Mouse (Mus musculus) lung, embryonic 15.5 days (tissue): ENCODE data around the gene Pcnp. TPM values are rescaled to one million over a fixed set of nuclear protein-coding genes. Genes with fewer than 3 reads are reported as not detected.

Experiments used
- ATAC-seq: fragments of 200-750 bp; cut with Nextera tagmentation; 2 replicates; pipeline ENCODE4 v1.8.0; 2017; ENCODE audit warnings: moderate number of reproducible peaks, borderline replicate concordance; ENCODE audit not compliant: low FRiP score, low TSS enrichment; ENCODE audit errors: extremely low read depth
- H3K27ac ChIP-seq: fragments of 300-500 bp; sonication (generic); 2 replicates; pipeline ENCODE4 v1.5.1; 2015; ENCODE audit warnings: moderate library complexity, mild to moderate bottlenecking, inconsistent platforms
- H3K27me3 ChIP-seq: fragments of 300-500 bp; sonication (generic); 2 replicates; pipeline ENCODE4 v1.6.1; 2015; ENCODE audit warnings: inconsistent platforms
- H3K36me3 ChIP-seq: fragments of 300-500 bp; sonication (generic); 2 replicates; pipeline ENCODE4 v1.6.1; 2015; ENCODE audit warnings: inconsistent platforms
- H3K4me1 ChIP-seq: fragments of 300-500 bp; sonication (generic); 2 replicates; pipeline ENCODE4 v1.6.1; 2015; ENCODE audit warnings: inconsistent platforms
- H3K4me2 ChIP-seq: fragments of 300-500 bp; sonication (generic); 2 replicates; pipeline ENCODE4 v1.6.1; 2015; ENCODE audit warnings: inconsistent platforms, mild to moderate bottlenecking, moderate library complexity
- H3K4me3 ChIP-seq: fragments of 300-500 bp; sonication (generic); 2 replicates; pipeline ENCODE4 v1.5.1; 2015; ENCODE audit warnings: mild to moderate bottlenecking, inconsistent platforms
- H3K9ac ChIP-seq: fragments of 300-500 bp; sonication (generic); 2 replicates; pipeline ENCODE4 v1.6.1; 2015; ENCODE audit warnings: inconsistent platforms
- H3K9me3 ChIP-seq: fragments of 300-500 bp; sonication (generic); 2 replicates; pipeline ENCODE4 v1.6.1; 2016; ENCODE audit warnings: inconsistent platforms
- WGBS: fragments of 180-500 bp; shearing (Covaris S2); methylation state at CpG from one replicate; pipeline ENCODE4 v1.1.7; 2015; 5-methylcytosine and 5-hydroxymethylcytosine counted together
- polyA plus RNA-seq: library from polyadenylated mRNA; unstranded; fragments of >200 nt; fragmentation: Nextera tagmentation; extraction: Ambion mirVana; gene quantifications from 2 replicates; pipeline ENCODE4 v1.2.1, GENCODE M21; 2015

Gene Pcnp
- polyA plus RNA-seq, 1 experiment from 2014 or later: 240 TPM

- Histone ChIP-seq H3K4me3 (peak overlapping the region; percentile 80), H3K27ac (no peak overlapping the region), H3K36me3 (peaks cover 27% of the 10 kb centered on the region), H3K4me2 (peak overlapping the region; percentile 70), H3K27me3 (no peaks in the 10 kb centered on the region), H3K9ac (peak overlapping the region; percentile 91), H3K9me3 (no peaks in the 10 kb centered on the region), H3K4me1 (peaks cover 20% of the 10 kb centered on the region)
- 31% methylated on average over 12 of the region's 12 CpGs for WGBS
- ATAC-seq: no peak
These were observed 1.5 kb downstream of the Pcnp start for GRCm38 (mm10) chr16:56027854-56028629.

GRCm38 (mm10) chr16:56019660-56020059, 9.9 kb downstream of the Pcnp start:
- no peaks in the 10 kb centered on the region for H3K27me3 ChIP-seq
- H3K9ac ChIP-seq: no peak overlapping the region
- 95% methylated on average over 7 of the region's 7 CpGs for WGBS
- no peak overlapping the region for H3K4me2 ChIP-seq
- no peak for ATAC-seq
- no peak overlapping the region for H3K27ac ChIP-seq
- H3K4me1 ChIP-seq: no peaks in the 10 kb centered on the region
- H3K36me3 ChIP-seq: peaks cover 49% of the 10 kb centered on the region
- no peaks in the 10 kb centered on the region for H3K9me3 ChIP-seq
- H3K4me3 ChIP-seq: no peak overlapping the region

GRCm38 (mm10) chr16:56014076-56014475, 15.5 kb downstream of the Pcnp start:
- H3K4me2 ChIP-seq: no peak overlapping the region
- no peaks in the 10 kb centered on the region for H3K27me3 ChIP-seq
- H3K4me3 ChIP-seq: no peak overlapping the region
- H3K4me1 ChIP-seq: no peaks in the 10 kb centered on the region
- ATAC-seq: no peak
- peaks cover 36% of the 10 kb centered on the region for H3K36me3 ChIP-seq
- H3K9ac ChIP-seq: no peak overlapping the region
- WGBS: 67% methylated on average over 7 of the region's 7 CpGs
- no peak overlapping the region for H3K27ac ChIP-seq
- no peaks in the 10 kb centered on the region for H3K9me3 ChIP-seq

- ATAC-seq: peak; percentile 46; the same call in 1 of the 2 replicates
- Histone ChIP-seq H3K36me3 (peaks cover 28% of the 10 kb centered on the region), H3K9ac (no peak overlapping the region), H3K27ac (no peak overlapping the region), H3K4me2 (no peak overlapping the region), H3K9me3 (no peaks in the 10 kb centered on the region), H3K27me3 (no peaks in the 10 kb centered on the region), H3K4me1 (no peaks in the 10 kb centered on the region), H3K4me3 (no peak overlapping the region)
- WGBS: 85% methylated on average over 10 of the region's 10 CpGs
These were observed 16.5 kb downstream of the Pcnp start for GRCm38 (mm10) chr16:56012789-56013743.

DNA sequence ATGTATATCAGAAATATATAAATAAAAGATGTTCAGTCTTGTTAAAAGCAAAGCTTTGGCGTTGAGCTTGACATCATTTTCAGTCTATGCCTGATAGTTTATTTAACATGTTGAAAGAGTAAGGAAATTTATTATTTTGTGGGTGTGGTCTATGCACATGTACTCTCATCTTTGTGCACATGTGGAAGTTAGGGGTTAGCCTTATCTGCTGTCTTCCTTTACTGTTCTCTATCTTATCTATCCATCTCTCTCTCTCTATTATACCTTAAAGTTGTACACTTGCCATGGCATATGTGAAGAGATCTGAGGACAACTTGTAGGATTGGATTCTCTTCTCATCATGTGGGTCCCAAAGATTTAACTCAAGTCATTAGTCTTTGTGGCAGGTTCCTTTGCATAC, 20.7 kb downstream of the Pcnp start:
- Histone ChIP-seq H3K4me1 (no peaks in the 10 kb centered on the region), H3K9ac (no peak overlapping the region), H3K9me3 (no peaks in the 10 kb centered on the region), H3K4me3 (no peak overlapping the region), H3K4me2 (no peak overlapping the region), H3K27ac (no peak overlapping the region), H3K27me3 (no peaks in the 10 kb centered on the region), H3K36me3 (peaks cover 41% of the 10 kb centered on the region)
- ATAC-seq: no peak
- 77% methylated on average over 1 of the region's 1 CpGs for WGBS

- ATAC-seq: no peak
- 92% methylated on average over 11 of the region's 11 CpGs for WGBS
- H3K9ac ChIP-seq: no peak overlapping the region
- H3K4me3 ChIP-seq: no peak overlapping the region
- H3K27me3 ChIP-seq: no peaks in the 10 kb centered on the region
- peaks cover 49% of the 10 kb centered on the region for H3K36me3 ChIP-seq
- no peak overlapping the region for H3K4me2 ChIP-seq
- no peaks in the 10 kb centered on the region for H3K9me3 ChIP-seq
- no peak overlapping the region for H3K27ac ChIP-seq
- no peaks in the 10 kb centered on the region for H3K4me1 ChIP-seq
These were observed 22.7 kb downstream of the Pcnp start for GRCm38 (mm10) chr16:56006798-56007197.

- Histone ChIP-seq H3K4me1 (no peaks in the 10 kb centered on the region), H3K4me3 (no peak overlapping the region), H3K9ac (no peak overlapping the region), H3K27ac (no peak overlapping the region), H3K4me2 (no peak overlapping the region), H3K27me3 (no peaks in the 10 kb centered on the region), H3K9me3 (no peaks in the 10 kb centered on the region), H3K36me3 (peaks cover 39% of the 10 kb centered on the region; the same call in 1 of the 2 replicates)
- WGBS: 97% methylated on average over 2 of the region's 2 CpGs
- no peak for ATAC-seq
These were observed 35.3 kb downstream of the Pcnp start for GRCm38 (mm10) chr16:55994235-55994634.

DNA sequence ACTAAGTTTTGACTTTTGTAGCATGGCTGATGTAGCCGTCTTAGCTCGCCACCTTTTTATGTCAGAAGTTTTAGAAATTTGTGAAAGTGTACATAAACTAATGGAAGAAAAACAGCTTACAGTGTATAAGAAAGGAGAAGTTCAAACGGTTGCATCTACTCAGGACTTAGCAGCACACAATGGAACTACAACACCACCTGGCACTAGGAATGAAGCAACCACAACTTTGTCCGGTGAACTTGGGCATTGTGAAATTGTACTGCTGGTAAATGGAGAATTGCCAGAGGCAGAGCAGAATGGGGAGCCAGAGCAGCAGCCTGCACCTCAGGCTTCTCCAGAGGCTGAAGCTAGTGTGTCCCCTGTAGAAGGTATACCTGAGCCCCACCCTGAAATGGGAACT, 39.2 kb downstream of the Pcnp start:
- Histone ChIP-seq H3K9me3 (no peaks in the 10 kb centered on the region), H3K9ac (no peak overlapping the region), H3K4me2 (no peak overlapping the region), H3K27ac (no peak overlapping the region), H3K4me1 (no peaks in the 10 kb centered on the region), H3K4me3 (no peak overlapping the region), H3K36me3 (peaks cover 38% of the 10 kb centered on the region), H3K27me3 (no peaks in the 10 kb centered on the region)
- no peak for ATAC-seq
- WGBS: 91% methylated on average over 4 of the region's 4 CpGs

DNA sequence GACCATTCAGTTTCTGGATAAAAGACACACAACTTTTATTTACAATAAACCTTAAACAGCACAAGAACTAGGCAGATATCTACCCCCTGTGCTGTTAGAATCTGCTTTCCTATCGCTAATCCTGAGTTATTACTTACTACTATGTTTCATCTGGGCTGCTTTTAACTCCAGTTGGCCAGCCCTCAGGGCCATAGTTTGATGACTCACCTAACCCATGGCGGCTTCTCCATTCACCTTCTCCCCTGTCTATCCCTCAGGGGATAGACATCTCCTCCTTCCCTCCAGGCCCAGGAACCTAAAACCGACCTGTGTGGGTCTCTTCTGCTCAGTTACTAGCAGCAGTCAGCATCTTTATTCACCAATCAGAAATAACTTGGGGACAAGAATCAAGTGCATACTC, 43.5 kb downstream of the Pcnp start:
- 87% methylated on average over 3 of the region's 3 CpGs for WGBS
- no peak overlapping the region for H3K27ac ChIP-seq
- no peaks in the 10 kb centered on the region for H3K4me1 ChIP-seq
- ATAC-seq: no peak
- H3K4me2 ChIP-seq: no peak overlapping the region
- no peak overlapping the region for H3K9ac ChIP-seq
- H3K27me3 ChIP-seq: no peaks in the 10 kb centered on the region
- no peaks in the 10 kb centered on the region for H3K9me3 ChIP-seq
- H3K36me3 ChIP-seq: peaks cover 45% of the 10 kb centered on the region
- no peak overlapping the region for H3K4me3 ChIP-seq

- H3K27ac ChIP-seq: peak overlapping the region; percentile 92
- peaks cover 26% of the 10 kb centered on the region for H3K4me1 ChIP-seq
- peak overlapping the region; percentile 95 for H3K9ac ChIP-seq
- H3K4me3 ChIP-seq: peak overlapping the region; percentile 97
- peaks cover 23% of the 10 kb centered on the region for H3K36me3 ChIP-seq
- 6% methylated on average over 14 of the region's 14 CpGs for WGBS
- no peak for ATAC-seq
- peak overlapping the region; percentile 83 for H3K4me2 ChIP-seq
- no peaks in the 10 kb centered on the region for H3K27me3 ChIP-seq
- H3K9me3 ChIP-seq: no peaks in the 10 kb centered on the region
These were observed 54.6 kb downstream of the Pcnp start for GRCm38 (mm10) chr16:55974903-55975285.

DNA sequence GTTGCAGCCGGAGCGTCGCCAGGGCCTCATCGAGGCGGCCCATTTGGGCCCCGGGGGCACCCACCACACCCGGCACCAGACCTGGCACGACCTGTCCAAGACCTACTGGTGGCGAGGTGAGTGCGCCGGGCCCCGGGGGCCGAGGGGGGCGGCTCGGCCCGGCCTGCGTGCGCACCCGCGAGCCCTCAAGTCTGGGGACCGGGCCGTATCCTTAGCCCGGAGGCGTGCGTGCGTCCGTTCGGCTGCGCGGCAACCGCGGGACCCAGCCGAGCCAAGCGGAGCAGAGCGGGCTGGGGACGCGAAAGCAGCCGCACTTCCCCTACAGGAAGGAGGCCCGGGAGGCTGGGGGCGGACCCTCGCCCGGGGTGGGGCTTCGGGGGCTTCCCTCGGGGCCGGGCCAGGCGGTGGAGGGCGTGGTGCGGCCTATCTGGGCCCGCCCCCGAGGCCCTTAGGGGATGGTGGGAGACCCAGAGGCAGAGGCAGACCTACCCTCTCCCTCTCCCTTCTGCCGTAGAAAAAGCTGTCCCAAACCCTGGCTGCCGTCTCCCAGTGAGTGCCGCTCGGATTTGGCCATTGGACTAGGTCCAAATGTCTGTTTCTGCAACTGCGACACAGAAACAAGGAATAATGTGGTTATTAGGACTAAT, 55.2 kb downstream of the Pcnp start:
- H3K9ac ChIP-seq: peak overlapping the region; percentile 95
- peak overlapping the region; percentile 97 for H3K4me3 ChIP-seq
- H3K9me3 ChIP-seq: no peaks in the 10 kb centered on the region
- H3K4me1 ChIP-seq: peaks cover 30% of the 10 kb centered on the region
- peak; percentile 92 for ATAC-seq
- peak overlapping the region; percentile 92 for H3K27ac ChIP-seq
- no peaks in the 10 kb centered on the region for H3K27me3 ChIP-seq
- 0% methylated on average over 55 of the region's 55 CpGs for WGBS
- peaks cover 28% of the 10 kb centered on the region for H3K36me3 ChIP-seq
- H3K4me2 ChIP-seq: peak overlapping the region; percentile 83
